Mouse (Mus musculus) lung, adult 18-20 months (tissue): ENCODE results near the gene Pik3ap1.

Experiments
- DNase-seq, 2 experiments: peaks; one replicate each; pipeline ENCODE4 v3.0.0; 2022; ENCODE audit warnings: mixed read lengths in 2 of 2

The Pik3ap1 gene

GRCm38 (mm10) chr19:41369557-41370460 lies 15.1 kb downstream of the Pik3ap1 start:
- peak in 1 of 2 experiments; percentile 13 for DNase-seq

DNA sequence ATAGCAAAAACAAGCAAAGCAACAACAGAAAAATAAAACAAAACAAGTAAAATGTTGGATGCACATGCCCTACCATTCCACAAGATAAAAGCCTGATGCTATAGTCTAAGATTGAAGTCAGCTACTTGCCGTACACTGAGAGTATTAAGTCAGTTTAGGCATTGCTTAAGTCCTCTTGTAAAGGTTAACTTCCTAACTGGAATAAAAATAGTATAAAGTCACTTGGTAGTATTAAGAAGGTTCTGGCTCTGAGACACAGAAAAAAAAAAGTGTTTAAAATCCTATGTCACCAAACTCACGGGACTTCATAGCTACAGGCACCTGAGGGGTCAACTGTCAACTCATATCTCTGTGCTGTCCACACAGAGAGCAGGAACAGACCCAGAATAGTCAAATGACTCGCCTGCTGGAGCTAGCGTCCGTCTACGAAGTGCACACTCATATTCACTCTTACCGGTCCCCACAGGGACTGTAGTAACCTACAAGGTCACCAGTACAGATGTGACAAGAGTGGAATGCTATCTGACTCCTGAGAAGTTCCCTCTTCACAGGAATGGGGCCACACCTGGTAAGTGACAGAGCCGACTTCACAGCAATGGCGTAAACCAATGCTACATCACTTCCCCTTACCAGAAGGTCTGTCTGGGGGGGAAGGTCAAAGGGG lies 17.9 kb downstream of the Pik3ap1 start:
- DNase-seq, result peak in 1 of 2 experiments; percentile 6

- no peak for DNase-seq
Observed at GRCm38 (mm10) chr19:41366192-41366853, 18.6 kb downstream of the Pik3ap1 start.

GRCm38 (mm10) chr19:41365570-41365969 lies 19.3 kb downstream of the Pik3ap1 start:
- no peak for DNase-seq

DNA sequence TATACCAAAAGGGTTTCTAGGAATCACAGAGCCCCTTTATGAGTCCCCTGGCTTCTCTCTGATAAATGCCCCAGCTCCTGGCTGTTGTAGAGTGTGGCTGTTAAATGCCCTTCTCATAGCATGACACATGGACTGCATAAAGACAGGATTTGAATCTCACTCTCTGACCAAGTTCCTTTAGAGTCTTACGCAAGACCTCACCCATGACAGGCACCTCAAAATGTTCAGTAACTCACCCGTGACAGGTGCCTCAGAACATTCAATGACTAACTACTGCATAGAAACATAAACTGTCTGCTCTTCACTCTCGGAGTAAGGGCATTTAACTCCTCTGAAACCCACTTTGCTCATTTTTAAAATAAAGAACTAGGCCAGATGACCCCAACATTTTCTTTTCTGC lies 20.4 kb downstream of the Pik3ap1 start:
- no peak for DNase-seq

DNA sequence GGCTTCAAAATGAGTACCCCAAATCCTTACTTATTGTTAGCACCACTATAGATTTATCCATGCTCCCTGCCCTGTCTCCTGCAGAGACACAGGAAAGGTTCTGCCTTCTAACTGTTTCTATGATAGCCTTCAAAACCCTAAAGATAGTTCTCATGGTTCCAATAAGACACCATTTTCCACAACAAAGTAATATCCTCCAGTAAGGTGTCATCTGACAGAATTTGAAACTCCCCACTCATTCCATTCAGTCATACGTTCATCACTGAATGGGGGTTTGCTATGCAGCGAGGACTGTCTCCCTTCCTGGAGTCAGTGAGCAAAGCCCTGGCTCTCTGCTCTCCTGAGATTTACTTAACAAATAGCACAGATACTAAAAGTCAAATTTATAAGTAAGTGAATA lies 21.9 kb downstream of the Pik3ap1 start:
- no peak for DNase-seq

- peak in 1 of 2 experiments; percentile 9 for DNase-seq
Observed at GRCm38 (mm10) chr19:41360459-41360858, 24.4 kb downstream of the Pik3ap1 start.

- peak in 1 of 2 experiments; percentile 8 for DNase-seq
Observed at GRCm38 (mm10) chr19:41354287-41354951, 30.5 kb downstream of the Pik3ap1 start.

DNA sequence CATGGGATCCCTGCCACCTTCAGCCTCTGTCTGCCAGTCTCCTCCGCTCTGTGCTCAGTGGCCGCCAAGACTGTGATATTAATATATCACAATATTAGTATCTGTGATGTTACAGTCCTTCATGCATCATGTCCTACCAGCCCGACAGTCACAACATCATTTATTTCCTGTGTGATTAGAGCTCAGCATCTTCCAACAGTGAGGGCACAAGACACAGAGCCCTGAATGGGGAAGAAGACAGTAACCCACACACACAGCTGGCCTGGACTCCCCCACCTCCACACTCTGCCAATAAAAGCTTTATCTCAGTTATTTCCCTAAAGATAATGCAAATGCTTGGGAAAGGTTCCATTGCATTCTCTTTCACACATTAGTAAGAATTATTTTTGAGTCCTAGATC lies 35.3 kb downstream of the Pik3ap1 start:
- no peak for DNase-seq

DNA sequence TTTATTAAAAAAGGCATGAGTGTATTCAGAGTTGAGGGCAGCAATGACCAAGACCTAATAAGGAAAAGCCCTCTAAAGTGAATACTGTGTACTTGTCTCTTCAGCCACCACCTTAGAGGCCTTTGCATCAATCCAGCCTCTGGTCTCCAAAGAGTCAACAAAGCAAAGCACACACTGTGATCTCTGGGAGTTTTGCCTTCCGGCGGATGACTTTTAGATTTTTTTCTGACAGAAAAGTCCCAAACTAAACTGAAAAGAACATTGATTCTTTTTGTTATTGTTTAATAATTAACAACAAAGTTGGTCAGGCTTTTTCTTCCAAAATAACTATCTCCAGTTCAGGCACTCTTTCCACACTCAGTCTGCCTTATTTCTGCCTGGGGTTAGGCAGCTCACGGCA lies 36.7 kb downstream of the Pik3ap1 start:
- no peak for DNase-seq

GRCm38 (mm10) chr19:41347326-41347725 lies 37.6 kb downstream of the Pik3ap1 start:
- DNase-seq, result peak; percentile 35 to 63

- no peak for DNase-seq
Observed at GRCm38 (mm10) chr19:41346099-41346850, 38.6 kb downstream of the Pik3ap1 start.

DNA sequence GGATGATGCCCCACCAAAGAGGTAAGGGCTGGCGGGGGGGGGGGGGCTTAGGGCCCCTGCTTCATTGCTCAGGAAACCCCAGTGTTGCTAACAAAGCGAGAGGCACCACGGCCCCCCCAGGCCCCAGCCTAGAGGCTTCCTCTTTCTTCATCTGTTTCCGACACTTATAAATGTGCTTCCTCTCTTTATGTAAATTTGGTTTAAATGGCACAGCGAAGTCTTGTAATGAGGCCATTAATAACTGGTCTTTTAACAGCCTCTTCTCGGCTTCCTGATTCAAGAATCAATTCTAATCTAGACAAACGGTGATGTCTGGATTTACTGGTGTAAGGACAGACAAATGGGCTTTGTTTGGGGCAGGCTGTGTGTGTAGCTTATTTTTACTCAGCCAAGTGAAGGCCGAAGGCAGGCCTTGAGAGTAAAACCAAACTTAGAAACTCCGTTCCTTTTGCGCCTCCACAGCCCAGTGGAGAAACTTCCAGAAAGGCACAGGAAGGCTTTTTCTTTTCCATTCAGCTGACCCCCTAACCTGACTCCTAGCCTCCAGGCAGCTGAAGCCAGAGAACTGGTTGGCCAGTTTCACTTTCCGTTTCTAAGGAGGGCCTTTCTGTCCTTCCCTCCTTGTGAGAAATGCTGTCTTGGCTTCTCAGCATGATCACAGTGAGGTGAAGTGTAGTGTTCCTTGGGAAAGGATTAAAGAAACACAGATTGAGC lies 39.7 kb downstream of the Pik3ap1 start:
- DNase-seq, result peak; percentile 50 to 52

- DNase-seq, result no peak
Observed at GRCm38 (mm10) chr19:41344666-41345027, 40.3 kb downstream of the Pik3ap1 start.

GRCm38 (mm10) chr19:41342592-41343090 lies 42.3 kb downstream of the Pik3ap1 start:
- DNase-seq, result no peak

GRCm38 (mm10) chr19:41341677-41342076 lies 43.2 kb downstream of the Pik3ap1 start:
- no peak for DNase-seq

DNA sequence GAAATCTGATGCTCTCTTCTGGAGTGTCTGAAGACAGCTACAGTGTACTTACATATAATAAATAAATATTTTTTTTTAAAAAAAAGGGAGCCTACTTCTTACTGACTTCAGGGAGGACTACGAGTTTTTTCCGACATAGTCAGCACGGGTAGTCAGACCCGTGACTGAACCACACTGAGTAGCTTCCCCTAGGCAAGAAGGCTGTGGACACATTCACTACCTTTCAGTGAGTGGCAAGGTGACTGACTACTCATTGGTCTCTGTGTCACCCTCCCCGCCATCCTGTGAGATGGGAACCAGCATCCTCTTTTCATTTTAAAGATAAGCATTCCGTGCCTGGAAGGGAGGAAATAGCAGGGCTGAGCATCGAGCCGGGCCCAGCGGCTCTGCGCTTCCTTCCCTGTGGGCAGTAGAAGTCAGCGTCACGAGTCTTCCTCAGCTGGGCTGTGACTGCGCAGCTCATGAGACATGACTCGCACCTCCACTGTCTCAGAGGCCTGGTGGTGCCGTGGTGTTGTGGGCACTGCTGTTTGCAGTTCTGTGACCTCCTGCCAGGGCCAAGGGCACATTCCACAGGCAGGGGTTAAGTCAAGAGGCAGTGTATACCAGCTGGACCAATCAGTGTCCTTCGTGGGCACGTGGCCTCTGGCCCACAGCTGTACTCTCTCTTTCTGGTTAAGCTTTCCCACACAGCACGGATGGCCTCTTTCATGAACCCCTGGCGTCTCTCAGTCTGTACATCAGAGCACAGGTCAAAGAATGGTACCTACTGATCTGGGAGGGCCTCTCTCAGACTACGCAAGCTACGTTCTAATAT lies 45.7 kb downstream of the Pik3ap1 start:
- DNase-seq, result peak; percentile 35 to 64

DNA sequence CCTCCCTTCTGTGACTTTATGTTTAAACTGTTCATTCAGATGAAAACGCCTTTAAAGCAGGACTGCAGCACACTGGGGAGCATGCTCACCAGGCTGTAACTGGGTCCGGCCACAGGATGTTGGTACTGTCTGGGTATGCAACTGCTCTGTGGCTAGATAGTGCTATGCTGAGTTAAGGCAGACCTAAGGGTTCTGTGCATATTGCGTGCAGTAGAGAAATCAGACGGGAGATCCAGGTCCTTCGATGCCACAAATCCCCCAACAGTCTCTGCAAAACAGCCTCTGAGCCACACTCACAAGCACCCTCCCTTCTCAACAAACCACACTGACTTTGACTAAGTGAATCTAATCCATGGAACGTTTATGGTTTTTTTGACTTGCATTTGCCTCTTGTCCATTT lies 46.5 kb downstream of the Pik3ap1 start:
- no peak for DNase-seq

DNA sequence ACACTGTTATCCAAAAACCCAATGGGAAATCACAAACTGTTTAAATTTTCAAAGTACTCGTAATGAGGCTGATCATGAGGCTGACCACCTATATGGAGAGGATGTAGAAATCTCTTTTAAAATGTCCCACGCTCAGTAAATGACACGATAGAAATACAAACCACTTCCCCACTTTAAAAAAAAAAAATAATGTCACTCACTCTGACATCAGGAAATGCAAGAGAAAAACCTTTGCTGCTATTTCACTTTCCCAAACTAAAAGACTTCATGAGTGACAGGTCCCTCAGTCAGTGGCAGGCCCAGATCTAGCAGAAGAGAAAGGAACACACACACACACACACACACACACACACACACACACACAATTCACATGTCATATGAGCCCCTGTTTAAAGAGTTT lies 49.2 kb downstream of the Pik3ap1 start:
- no peak for DNase-seq

DNA sequence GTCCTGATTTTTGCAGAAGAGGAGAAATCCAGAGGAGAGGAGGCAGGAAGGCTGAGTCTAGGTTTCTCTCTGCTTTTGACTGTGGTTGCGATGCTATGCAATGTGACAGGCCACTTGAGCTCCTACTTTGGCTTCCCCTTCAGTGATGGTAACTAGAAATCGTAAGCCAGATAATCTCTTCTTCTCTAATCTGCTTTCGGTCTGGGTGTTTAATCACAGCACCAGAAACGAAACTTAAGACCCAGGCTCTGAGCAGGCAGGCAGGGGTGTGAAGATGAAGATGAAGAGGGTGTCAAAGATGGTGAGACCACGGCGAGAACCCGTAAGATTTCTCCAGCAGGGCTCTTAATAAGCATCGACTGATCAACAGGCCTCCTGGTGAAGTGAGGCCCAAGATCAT lies 51.9 kb downstream of the Pik3ap1 start:
- DNase-seq, result no peak
